Comparison of ENCODE assay signal across 26 mouse cellular contexts in the genomic region with DNA sequence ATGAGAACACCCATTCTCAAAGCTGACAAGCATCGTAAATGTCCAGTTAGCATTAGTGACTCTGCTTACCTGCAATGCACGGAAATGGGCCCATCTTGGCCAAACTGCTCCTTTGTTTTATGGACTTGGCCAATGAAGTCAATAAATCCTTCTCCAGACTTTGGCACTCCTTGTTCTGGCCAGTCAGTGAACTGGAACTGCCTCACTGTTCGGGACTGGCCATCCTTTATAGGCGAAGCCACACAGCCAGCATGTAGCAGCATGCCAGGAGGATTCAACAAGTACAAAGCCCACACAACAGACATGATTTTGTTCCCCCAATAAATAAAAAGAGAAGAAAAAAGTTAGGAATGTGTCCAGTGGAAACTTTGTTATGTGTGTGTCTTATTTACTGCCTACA.
DNase-seq lines count a peak whose midpoint lies in the region; ATAC-seq lines count a peak whose summit lies in the region.
"Had no signal": no experiment of that assay in that cellular context is flagged by ENCODE, and none has a peak within 500 bp of the region (broad histone marks: within the 10 kb centered on the region; RNA-seq: fewer than 3 reads in every experiment).

No protein-coding gene starts in this region.

- no peaks in the 10 kb centered on the region for H3K4me1 ChIP-seq in hindbrain, embryonic 16.5 days (ENCODE audit: control insufficient read depth, insufficient read depth, low read depth, low read length)
- H3K4me1 ChIP-seq in hindbrain, embryonic 12.5 days = no peaks in the 10 kb centered on the region
- no peaks in the 10 kb centered on the region for H3K4me1 ChIP-seq in neural tube, embryonic 13.5 days (replicated peaks)
- H3K4me1 ChIP-seq: embryonic facial prominence, embryonic 10.5 days; forebrain, embryonic 15.5 days; hindbrain, embryonic 10.5 days; limb, embryonic 15.5 days; liver, embryonic 15.5 days; midbrain, embryonic 15.5 days had no signal

- H3K4me3 ChIP-seq in hindbrain, embryonic 16.5 days (ENCODE audit: low read length) = no peak overlapping the region
- H3K4me3 ChIP-seq in hindbrain, embryonic 12.5 days = no peak overlapping the region
- no peak overlapping the region for H3K4me3 ChIP-seq in neural tube, embryonic 13.5 days
- H3K4me3 ChIP-seq: embryonic facial prominence, embryonic 10.5 days; forebrain, embryonic 15.5 days; heart, embryonic 12.5 days; hindbrain, embryonic 10.5 days; limb, embryonic 15.5 days; liver, embryonic 15.5 days; lung, embryonic 15.5 days; midbrain, embryonic 15.5 days; myocyte had no signal

- no peak overlapping the region for H3K27ac ChIP-seq in hindbrain, embryonic 16.5 days (ENCODE audit: low read depth, low read length)
- no peak overlapping the region for H3K27ac ChIP-seq in hindbrain, embryonic 12.5 days
- H3K27ac ChIP-seq in neural tube, embryonic 13.5 days (replicated peaks) = no peak overlapping the region
- H3K27ac ChIP-seq: embryonic facial prominence, embryonic 10.5 days; forebrain, embryonic 15.5 days; hindbrain, embryonic 10.5 days; limb, embryonic 15.5 days; liver, embryonic 15.5 days; lung, embryonic 15.5 days; midbrain, embryonic 15.5 days had no signal

- H3K27me3 ChIP-seq in hindbrain, embryonic 16.5 days (replicated peaks; ENCODE audit: control insufficient read depth, insufficient read depth, low read length) = no peaks in the 10 kb centered on the region
- H3K27me3 ChIP-seq in hindbrain, embryonic 12.5 days = no peaks in the 10 kb centered on the region
- H3K27me3 ChIP-seq in neural tube, embryonic 13.5 days = no peaks in the 10 kb centered on the region
- H3K27me3 ChIP-seq: forebrain, embryonic 15.5 days; heart, embryonic 12.5 days; limb, embryonic 15.5 days; liver, embryonic 15.5 days; lung, embryonic 15.5 days; midbrain, embryonic 15.5 days; Patski had no signal

- H3K9me3 ChIP-seq in hindbrain, embryonic 16.5 days (ENCODE audit: control insufficient read depth, low read length) = no peaks in the 10 kb centered on the region
- no peaks in the 10 kb centered on the region for H3K9me3 ChIP-seq in hindbrain, embryonic 12.5 days (replicated peaks)
- H3K9me3 ChIP-seq in neural tube, embryonic 13.5 days = no peaks in the 10 kb centered on the region
- H3K9me3 ChIP-seq: embryonic facial prominence, embryonic 10.5 days; forebrain, embryonic 15.5 days; heart, embryonic 12.5 days; hindbrain, embryonic 10.5 days; limb, embryonic 15.5 days; liver, embryonic 15.5 days; lung, embryonic 15.5 days; midbrain, embryonic 15.5 days had no signal

- 0 out of 2 replicates have a peak, but pooled peaks have one; percentile 52 for ATAC-seq in hindbrain, embryonic 16.5 days
- no peak for ATAC-seq in hindbrain, embryonic 12.5 days (ENCODE audit: low FRiP score)
- ATAC-seq in neural tube, embryonic 13.5 days (ENCODE audit: low read depth) = 0 out of 2 replicates have a peak, but pooled peaks have one; percentile 36
- ATAC-seq: forebrain, embryonic 15.5 days; inflammation-experienced regulatory T-cells, adult 6 months; midbrain, embryonic 15.5 days; Patski had no signal

- WGBS in hindbrain, embryonic 16.5 days = 59% methylated on average over 4 of the region's 4 CpGs
- 86% methylated on average over 4 of the region's 4 CpGs for WGBS in hindbrain, embryonic 12.5 days
- WGBS in neural tube, embryonic 13.5 days = 39% methylated on average over 4 of the region's 4 CpGs

- no peak overlapping the region for H3K4me2 ChIP-seq in hindbrain, embryonic 16.5 days (ENCODE audit: low read length)
- H3K4me2 ChIP-seq in hindbrain, embryonic 12.5 days (replicated peaks) = no peak overlapping the region
- H3K4me2 ChIP-seq in neural tube, embryonic 13.5 days = no peak overlapping the region
- H3K4me2 ChIP-seq: forebrain, embryonic 15.5 days; heart, embryonic 12.5 days; limb, embryonic 15.5 days; liver, embryonic 15.5 days; lung, embryonic 15.5 days; midbrain, embryonic 15.5 days had no signal

- no peak for DNase-seq in neural tube, embryonic 10.5 days (ENCODE audit: extremely low spot score, low spot score)
- DNase-seq in kidney, adult 8-10 months = peak; percentile 14 to 28
- peak; percentile 8 for DNase-seq in kidney, postnatal 10 days
- DNase-seq in thymus, postnatal 14 days = no peak
- DNase-seq in lung, postnatal 36 days = no peak
- DNase-seq: adrenal gland, postnatal 36 days; cerebellum, adult 18-20 months; gastrocnemius, postnatal 14 days; heart, adult 18-20 months; heart, postnatal 10 days; lung, postnatal 4 days; thymus, postnatal 4 days had no signal

- H3K9ac ChIP-seq in hindbrain, embryonic 16.5 days (ENCODE audit: low read depth, low read length) = no peak overlapping the region
- H3K9ac ChIP-seq in hindbrain, embryonic 12.5 days = no peak overlapping the region
- no peak overlapping the region for H3K9ac ChIP-seq in neural tube, embryonic 13.5 days
- H3K9ac ChIP-seq: forebrain, embryonic 15.5 days; heart, embryonic 12.5 days; limb, embryonic 15.5 days; liver, embryonic 15.5 days; lung, embryonic 15.5 days; midbrain, embryonic 15.5 days had no signal

- H3K36me3 ChIP-seq in hindbrain, embryonic 16.5 days (ENCODE audit: control insufficient read depth, insufficient read depth, low read length) = 0 out of 2 replicates have a peak, but pooled peaks cover 2% of the 10 kb centered on the region
- H3K36me3 ChIP-seq in hindbrain, embryonic 12.5 days = 0 out of 2 replicates have a peak, but pooled peaks cover 9% of the 10 kb centered on the region
- peaks cover 24% of the 10 kb centered on the region for H3K36me3 ChIP-seq in neural tube, embryonic 13.5 days
- H3K36me3 ChIP-seq: hindbrain, embryonic 10.5 days; liver, embryonic 15.5 days; lung, embryonic 15.5 days had no signal

Comparison
In these comparisons a context has a peak if more than half of its experiments do, and no peak if none do; other contexts are left out.
1. DNase-seq: peak in kidney, adult 8-10 months (2 of 2) and kidney, postnatal 10 days (single experiment); none in neural tube, embryonic 10.5 days (single experiment), thymus, postnatal 14 days (single experiment) and lung, postnatal 36 days (single experiment).